Mouse (Mus musculus): ENCODE measurements around the gene Vmn2r2. TPM values are rescaled to one million over a fixed set of nuclear protein-coding genes. Genes with fewer than 3 reads are reported as not detected.
A peak's percentile ranks its signal among the peaks of the same experiment; 100 is the strongest.

The Vmn2r2 gene
- total RNA-seq (2021), result not detected

DNA sequence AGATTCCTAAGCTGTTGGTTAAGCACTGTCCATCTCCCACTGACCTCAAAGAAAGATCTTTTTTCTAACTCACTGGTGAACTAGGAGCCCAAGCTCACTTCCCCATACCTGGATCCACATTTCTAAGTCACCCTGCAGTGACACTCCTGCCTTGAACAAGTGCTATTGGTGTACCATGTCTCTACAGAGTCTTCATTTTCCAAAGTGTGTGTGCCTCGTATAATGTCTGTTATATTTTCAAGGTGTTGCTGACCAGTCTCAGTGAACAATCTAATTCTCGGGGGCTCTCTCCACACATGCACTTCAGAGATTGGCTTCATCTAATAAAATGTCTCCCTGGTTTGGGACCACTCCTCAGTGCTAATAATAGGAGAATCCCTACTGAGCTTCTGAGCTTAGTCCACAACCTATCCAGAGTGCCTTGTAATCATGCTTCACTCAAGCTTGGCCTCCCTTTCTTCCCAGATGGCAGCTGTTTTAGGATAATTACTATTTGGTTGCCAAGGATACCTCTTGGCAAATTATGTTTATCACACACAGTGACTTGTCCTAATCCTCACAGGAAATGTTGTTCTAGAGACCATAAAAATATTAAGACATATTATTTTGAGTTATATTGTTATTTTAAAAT is at the start of gene Vmn2r2:
Vmn2r2 (minus strand) TSS at position 51 of the 631 bp plus-strand sequence.
- DNase-seq (ENCODE audit: low spot score in 2 of 2), result no peak
- intact Hi-C loops (cut with DNase I), result no loop called here

GRCm38 (mm10) chr3:64113352-64114046 is 28.2 kb downstream of the Vmn2r2 start:
- intact Hi-C loops (cut with DNase I), result no loop called here
- peak in 1 of 2 experiments; percentile 45 for DNase-seq (ENCODE audit: low spot score in 2 of 2)

DNA sequence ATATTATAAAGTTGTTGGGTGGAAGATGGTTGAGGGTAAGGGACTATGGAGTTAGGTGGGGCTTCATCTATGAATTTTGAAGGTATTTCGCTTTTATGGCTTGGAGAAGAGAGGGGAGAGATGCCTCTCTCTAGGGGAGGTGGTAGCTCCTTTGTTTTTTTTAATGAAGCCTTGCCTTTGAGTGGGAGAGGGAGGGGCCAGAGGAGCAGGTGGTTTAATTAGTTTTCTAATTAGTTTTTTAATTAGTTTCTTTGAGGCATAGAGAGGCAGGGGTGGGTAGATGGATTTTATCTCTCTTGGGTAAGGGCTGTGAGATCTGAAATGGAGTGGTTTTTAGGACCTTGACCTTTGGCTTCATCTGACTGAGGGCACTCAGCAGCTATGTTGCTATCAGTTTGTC is 29.0 kb downstream of the Vmn2r2 start:
- intact Hi-C loops (cut with DNase I), result no loop called here
- no peak for DNase-seq (ENCODE audit: low spot score in 2 of 2)

DNA sequence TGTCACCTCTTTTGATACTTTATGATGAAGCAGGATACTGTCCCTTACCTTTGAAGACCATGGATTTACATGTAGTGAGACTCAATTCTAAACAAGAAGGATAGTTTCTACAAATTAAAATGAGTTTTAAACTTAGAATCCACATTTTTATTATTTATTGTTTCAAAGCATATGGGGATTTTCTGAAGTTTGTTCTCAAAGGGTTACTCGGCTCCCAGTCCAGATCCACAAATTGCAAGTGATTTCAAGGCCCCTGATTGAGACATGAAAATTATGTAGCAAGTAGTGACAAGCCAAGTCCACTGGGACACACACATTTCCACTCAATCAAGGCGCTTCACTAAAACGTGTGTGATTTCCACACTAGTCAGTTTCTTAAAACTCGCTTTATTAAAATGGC is 60.5 kb downstream of the Vmn2r2 start, which contains the start of gene Vmn2r1:
Vmn2r1 (plus strand) TSS at position 301 of the 400 bp plus-strand sequence.
- intact Hi-C loops (cut with DNase I), result no loop called here
- no peak for DNase-seq (ENCODE audit: low spot score in 2 of 2)

Other genes with a start within 250 kb of the Vmn2r2 start
- 1 to 10 TPM; 7.1 to 7.9 TPM for gene Plch1, start 242.5 kb downstream of the Vmn2r2 start, total RNA-seq (2021)
- 10 to 100 TPM; 11.8 to 12.5 TPM for gene E130311K13Rik, start 212.5 kb downstream of the Vmn2r2 start, total RNA-seq (2021)
- gene Slc33a1, start 177.2 kb downstream of the Vmn2r2 start, total RNA-seq (2021), result 10 to 100 TPM; 28.1 to 31.8 TPM
- gene Gmps, start 165.8 kb downstream of the Vmn2r2 start, total RNA-seq (2021), result 10 to 100 TPM; 44.1 to 44.9 TPM
- gene Vmn2r1, start 60.4 kb downstream of the Vmn2r2 start, total RNA-seq (2021), result under 1 TPM; 0.27 to 0.28 TPM
- gene Vmn2r3, start 147.8 kb upstream of the Vmn2r2 start, total RNA-seq (2021), result not detected